Mouse (Mus musculus): ENCODE measurements around the gene Slc25a29. TPM values are rescaled to one million over a fixed set of nuclear protein-coding genes. Genes with fewer than 3 reads are reported as not detected.

Gene Slc25a29
- polyA plus RNA-seq, 1 experiment: 5.5 TPM

GRCm38 (mm10) chr12:108873122-108873521 lies 37.4 kb upstream of the Slc25a29 start:
- Histone ChIP-seq H3K79me3 (ENCODE audit: low read depth) (no peaks in the 10 kb centered on the region), H3K27me3 (ENCODE audit: control insufficient read depth, insufficient read depth, insufficient read length) (no peaks in the 10 kb centered on the region), H3K4me3 (ENCODE audit: insufficient read depth, poor library complexity, severe bottlenecking) (no peak overlapping the region), H3ac (ENCODE audit: control insufficient read depth, insufficient read length, low read depth) (no peak overlapping the region), H3K36me3 (ENCODE audit: control insufficient read depth, insufficient read depth) (peaks cover 56% of the 10 kb centered on the region), H3K79me2 (ENCODE audit: control insufficient read depth, insufficient read depth) (no peaks in the 10 kb centered on the region)
- TF ChIP-seq MAX (IDR thresholded peaks at IDR 0.05) (no peak), MYOG (IDR thresholded peaks at IDR 0.05; ENCODE audit: control insufficient read depth, extremely low read depth, insufficient read length) (no peak), USF1 (IDR thresholded peaks at IDR 0.05; ENCODE audit: low read depth) (peak; percentile 54), MYOD1 (IDR thresholded peaks at IDR 0.05; ENCODE audit: control insufficient read depth, insufficient read length, low read depth) (no peak), CEBPB (IDR thresholded peaks at IDR 0.05; ENCODE audit: low read depth) (no peak)

- Histone ChIP-seq H3K79me3 (ENCODE audit: low read depth) (no peaks in the 10 kb centered on the region), H3K27me3 (ENCODE audit: control insufficient read depth, insufficient read depth, insufficient read length) (no peaks in the 10 kb centered on the region), H3K4me3 (ENCODE audit: insufficient read depth, poor library complexity, severe bottlenecking) (no peak overlapping the region), H3K36me3 (ENCODE audit: control insufficient read depth, insufficient read depth) (peaks cover 50% of the 10 kb centered on the region), H3K79me2 (ENCODE audit: control insufficient read depth, insufficient read depth) (no peaks in the 10 kb centered on the region), H3ac (ENCODE audit: control insufficient read depth, insufficient read length, low read depth) (no peak overlapping the region)
- TF ChIP-seq USF1 (IDR thresholded peaks at IDR 0.05; ENCODE audit: low read depth) (no peak), CEBPB (IDR thresholded peaks at IDR 0.05; ENCODE audit: low read depth) (no peak)
Measured at GRCm38 (mm10) chr12:108869575-108869974, 33.9 kb upstream of the Slc25a29 start.

- Histone ChIP-seq H3K36me3 (ENCODE audit: control insufficient read depth, insufficient read depth) (peaks cover 37% of the 10 kb centered on the region), H3ac (ENCODE audit: control insufficient read depth, insufficient read length, low read depth) (no peak overlapping the region), H3K79me2 (ENCODE audit: control insufficient read depth, insufficient read depth) (no peaks in the 10 kb centered on the region), H3K4me3 (ENCODE audit: insufficient read depth, poor library complexity, severe bottlenecking) (no peak overlapping the region), H3K27me3 (ENCODE audit: control insufficient read depth, insufficient read depth, insufficient read length) (no peaks in the 10 kb centered on the region), H3K79me3 (ENCODE audit: low read depth) (no peaks in the 10 kb centered on the region)
- TF ChIP-seq USF1 (IDR thresholded peaks at IDR 0.05; ENCODE audit: low read depth) (no peak), MYOG (IDR thresholded peaks at IDR 0.05; ENCODE audit: control insufficient read depth, extremely low read depth, insufficient read length) (no peak), FOSL1 (IDR thresholded peaks at IDR 0.05; ENCODE audit: insufficient read depth, low read length, poor library complexity, severe bottlenecking) (no peak), MAX (IDR thresholded peaks at IDR 0.05) (no peak), MYOD1 (IDR thresholded peaks at IDR 0.05; ENCODE audit: control insufficient read depth, insufficient read length, low read depth) (no peak), CEBPB (IDR thresholded peaks at IDR 0.05; ENCODE audit: low read depth) (no peak), CTCF (IDR thresholded peaks at IDR 0.05; ENCODE audit: control insufficient read depth, insufficient read depth, insufficient read length) (no peak)
Measured at GRCm38 (mm10) chr12:108865007-108865494, 29.4 kb upstream of the Slc25a29 start.

GRCm38 (mm10) chr12:108858486-108858885 lies 22.8 kb upstream of the Slc25a29 start:
- peaks cover 7% of the 10 kb centered on the region for H3K36me3 ChIP-seq (ENCODE audit: control insufficient read depth, insufficient read depth)
- H3K79me3 ChIP-seq (ENCODE audit: low read depth): no peaks in the 10 kb centered on the region
- TF ChIP-seq CTCF (IDR thresholded peaks at IDR 0.05; ENCODE audit: control insufficient read depth, insufficient read depth, insufficient read length) (no peak), FOSL1 (IDR thresholded peaks at IDR 0.05; ENCODE audit: insufficient read depth, low read length, poor library complexity, severe bottlenecking) (no peak), MYOD1 (IDR thresholded peaks at IDR 0.05; ENCODE audit: control insufficient read depth, insufficient read length, low read depth) (no peak), MAX (IDR thresholded peaks at IDR 0.05) (no peak), USF1 (IDR thresholded peaks at IDR 0.05; ENCODE audit: low read depth) (no peak), MYOG (IDR thresholded peaks at IDR 0.05; ENCODE audit: control insufficient read depth, extremely low read depth, insufficient read length) (no peak), CEBPB (IDR thresholded peaks at IDR 0.05; ENCODE audit: low read depth) (no peak)
- H3ac ChIP-seq (ENCODE audit: control insufficient read depth, insufficient read length, low read depth): no peak overlapping the region
- H3K4me3 ChIP-seq (ENCODE audit: insufficient read depth, poor library complexity, severe bottlenecking): no peak overlapping the region
- no peaks in the 10 kb centered on the region for H3K79me2 ChIP-seq (ENCODE audit: control insufficient read depth, insufficient read depth)
- no peaks in the 10 kb centered on the region for H3K27me3 ChIP-seq (ENCODE audit: control insufficient read depth, insufficient read depth, insufficient read length)

- Histone ChIP-seq H3K27me3 (ENCODE audit: control insufficient read depth, insufficient read depth, insufficient read length) (no peaks in the 10 kb centered on the region), H3K36me3 (ENCODE audit: control insufficient read depth, insufficient read depth) (peaks cover 7% of the 10 kb centered on the region), H3K4me3 (ENCODE audit: insufficient read depth, poor library complexity, severe bottlenecking) (no peak overlapping the region), H3K79me3 (ENCODE audit: low read depth) (no peaks in the 10 kb centered on the region), H3ac (ENCODE audit: control insufficient read depth, insufficient read length, low read depth) (no peak overlapping the region), H3K79me2 (ENCODE audit: control insufficient read depth, insufficient read depth) (no peaks in the 10 kb centered on the region)
- TF ChIP-seq MAX (IDR thresholded peaks at IDR 0.05): no peak
- no peak for TF ChIP-seq USF1 (IDR thresholded peaks at IDR 0.05; ENCODE audit: low read depth)
- no peak for TF ChIP-seq FOSL1 (IDR thresholded peaks at IDR 0.05; ENCODE audit: insufficient read depth, low read length, poor library complexity, severe bottlenecking)
- no peak for TF ChIP-seq CEBPB (IDR thresholded peaks at IDR 0.05; ENCODE audit: low read depth)
Measured at GRCm38 (mm10) chr12:108857589-108858184, 22.0 kb upstream of the Slc25a29 start.

GRCm38 (mm10) chr12:108857109-108857508 lies 21.4 kb upstream of the Slc25a29 start:
- no peaks in the 10 kb centered on the region for H3K79me2 ChIP-seq (ENCODE audit: control insufficient read depth, insufficient read depth)
- H3K79me3 ChIP-seq (ENCODE audit: low read depth): no peaks in the 10 kb centered on the region
- no peak overlapping the region for H3ac ChIP-seq (ENCODE audit: control insufficient read depth, insufficient read length, low read depth)
- no peak overlapping the region for H3K4me3 ChIP-seq (ENCODE audit: insufficient read depth, poor library complexity, severe bottlenecking)
- H3K36me3 ChIP-seq (ENCODE audit: control insufficient read depth, insufficient read depth): peaks cover 7% of the 10 kb centered on the region
- TF ChIP-seq MAX (IDR thresholded peaks at IDR 0.05): no peak
- H3K27me3 ChIP-seq (ENCODE audit: control insufficient read depth, insufficient read depth, insufficient read length): no peaks in the 10 kb centered on the region
